Mouse (Mus musculus) adrenal gland, adult 2 months (tissue): ENCODE measurements around the gene Gm47995. TPM values are rescaled to one million over a fixed set of nuclear protein-coding genes. Genes with fewer than 3 reads are reported as not detected.
A peak's percentile ranks its signal among the peaks of the same experiment; 100 is the strongest.

Experiments
- DNase-seq: peaks from one replicate; pipeline ENCODE4 v3.0.0; 2021
- polyA plus RNA-seq: library from polyadenylated mRNA; depleted of rRNA; stranded (reverse); fragments of >200 nt; gene quantifications from 2 replicates; pipeline ENCODE4 v1.2.3, GENCODE M21; 2012; rRNA removed
- total RNA-seq, 2 experiments: library from RNA; stranded (reverse); gene quantifications; 2 replicates each; pipeline ENCODE4 v1.2.3; 2021

Gene Gm47995
- total and polyA plus RNA-seq, 3 experiments: not detected

DNA sequence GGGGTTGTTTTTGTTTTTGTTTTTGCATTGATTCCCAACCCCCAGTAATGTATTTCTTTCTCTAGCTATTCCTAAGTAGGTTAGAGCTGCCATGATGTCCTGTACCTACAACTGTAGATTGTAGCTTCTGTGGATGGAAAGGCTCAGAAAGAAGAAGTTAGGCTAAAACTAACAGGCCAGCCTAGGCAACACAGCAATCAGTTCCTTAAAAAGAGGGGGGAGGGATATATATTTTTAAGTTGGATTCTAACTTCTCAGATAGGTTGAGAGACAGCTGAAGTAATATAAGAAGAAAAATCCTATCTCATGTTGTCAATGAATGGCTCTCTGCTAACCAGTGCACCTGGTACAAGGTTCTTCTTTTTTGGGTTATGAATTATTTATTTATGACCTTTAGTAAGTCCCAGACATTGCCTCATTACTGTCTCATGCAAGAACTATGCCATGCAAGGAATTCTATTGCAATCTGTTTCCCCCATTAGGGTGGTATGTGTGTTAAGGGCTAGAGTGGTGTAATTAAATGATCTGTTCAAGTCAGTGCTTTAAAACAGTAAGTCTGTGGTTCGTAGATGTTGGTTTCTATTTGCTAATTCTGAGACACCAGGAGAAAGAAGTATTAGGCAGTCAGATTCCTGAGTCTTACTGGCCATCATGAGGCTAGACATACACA, 30.2 kb downstream of the Gm47995 start:
- DNase-seq: no peak

DNA sequence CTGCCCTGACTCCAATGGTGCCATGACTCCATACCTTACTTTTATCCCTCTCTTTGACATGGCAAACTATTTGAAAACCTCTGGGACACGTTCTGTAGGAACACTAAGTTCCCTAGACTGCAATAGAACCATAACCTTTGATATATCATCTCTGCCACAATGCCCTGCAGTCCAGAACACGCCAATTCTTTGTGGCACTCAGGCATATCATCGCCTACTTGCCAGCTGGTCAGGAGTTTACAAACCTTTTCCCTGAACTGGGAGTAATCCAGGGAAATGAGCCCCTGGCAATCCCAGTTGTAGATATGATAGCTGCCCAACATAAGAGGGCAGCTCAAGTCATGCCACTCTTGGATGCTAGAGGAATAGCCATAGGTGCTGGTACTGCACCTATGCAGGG, 34.1 kb downstream of the Gm47995 start:
- DNase-seq: no peak

DNA sequence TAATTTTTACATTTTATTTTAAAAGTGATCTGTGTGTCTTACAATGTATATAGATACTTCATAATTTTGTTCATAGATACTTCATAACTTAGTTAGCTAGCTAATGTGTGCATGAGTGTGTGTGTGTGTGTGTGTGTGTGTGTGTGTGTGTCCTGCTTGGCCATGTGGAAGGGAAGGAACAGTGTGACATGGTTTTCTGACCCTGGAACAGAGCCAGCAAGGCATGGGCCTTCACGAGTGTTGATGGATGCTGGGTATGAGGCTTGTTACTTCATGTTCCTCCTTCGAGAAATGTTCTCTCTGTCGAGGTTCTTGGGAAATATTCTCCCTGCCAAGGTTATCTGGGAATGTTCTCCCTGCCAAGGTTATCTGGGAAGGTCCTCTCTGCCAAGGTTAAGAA, 35.5 kb downstream of the Gm47995 start:
- DNase-seq: no peak

DNA sequence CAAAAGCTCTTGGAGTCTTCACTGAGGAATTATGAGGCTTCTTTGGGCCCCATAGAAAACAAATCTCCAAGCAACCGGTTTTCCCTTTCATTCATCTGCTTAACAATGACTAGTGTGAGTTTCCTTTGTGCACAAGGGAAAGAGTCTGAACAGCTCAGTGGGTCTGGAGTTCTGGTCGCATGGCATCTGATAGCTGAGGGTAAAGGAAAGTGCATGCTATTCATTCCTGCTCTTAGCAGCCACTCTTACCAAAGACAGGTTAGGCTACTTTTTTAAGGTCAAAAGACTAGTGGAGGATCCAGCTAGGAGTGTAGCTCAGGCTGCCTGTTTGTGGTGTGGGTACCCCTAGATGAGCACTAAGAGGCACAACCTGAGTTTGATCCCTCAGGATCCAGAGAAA, 37.3 kb downstream of the Gm47995 start:
- no peak for DNase-seq

DNA sequence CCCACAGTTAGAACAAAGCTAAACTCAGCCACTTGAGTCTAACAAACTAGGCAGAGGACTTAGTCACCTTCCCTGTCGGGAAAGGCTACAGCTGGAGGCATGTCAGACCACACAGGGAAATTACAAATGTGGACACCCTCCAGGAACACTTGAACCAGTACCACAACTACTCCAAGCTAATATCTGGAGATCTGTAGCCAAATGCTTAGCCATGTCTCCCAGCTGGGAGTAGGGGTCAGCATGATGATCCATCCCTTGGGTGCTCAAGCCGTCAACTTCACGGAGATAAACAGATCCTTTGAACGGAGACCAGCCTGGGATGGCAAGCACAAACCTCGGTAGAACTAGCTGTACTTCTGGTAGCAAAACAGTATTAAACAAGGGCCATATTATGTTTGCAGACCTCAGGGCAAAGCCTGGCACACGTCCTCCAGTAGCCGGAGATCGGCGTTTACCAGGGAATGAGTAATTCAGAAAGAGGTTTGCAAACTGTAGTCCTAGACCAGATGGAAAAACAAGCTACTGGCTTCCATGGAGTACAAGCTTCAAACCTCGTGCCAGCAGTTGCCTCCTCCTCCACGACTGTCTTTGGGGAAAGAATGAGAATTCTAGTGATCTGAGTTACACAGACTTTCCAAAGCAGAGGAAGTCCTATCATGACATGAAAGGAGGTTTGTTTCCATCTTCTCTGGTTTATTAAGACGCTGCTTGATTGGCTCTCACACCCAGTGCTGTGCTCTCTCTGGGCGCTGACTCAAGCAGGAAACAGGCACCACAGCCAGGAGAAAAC, 38.1 kb downstream of the Gm47995 start:
- DNase-seq: peak; percentile 18

DNA sequence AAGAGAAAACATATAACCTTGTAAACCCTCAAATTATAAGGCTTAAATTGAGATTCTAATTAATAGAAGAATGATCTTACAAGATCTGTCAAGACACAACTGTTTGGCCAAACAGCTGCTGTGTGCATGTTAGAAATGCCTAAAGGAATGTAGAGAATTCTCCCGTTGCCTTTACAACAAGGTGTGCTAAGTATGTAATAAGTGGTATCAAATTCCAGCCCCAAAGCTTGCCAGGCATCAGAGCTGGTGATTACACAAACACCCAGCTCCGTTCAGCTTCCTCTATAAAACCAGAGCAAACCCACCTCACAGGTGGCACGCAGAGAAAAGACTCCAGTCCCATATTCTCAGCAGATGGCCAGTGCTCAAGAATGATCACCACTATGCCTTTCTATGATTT, 39.5 kb downstream of the Gm47995 start:
- DNase-seq: no peak

DNA sequence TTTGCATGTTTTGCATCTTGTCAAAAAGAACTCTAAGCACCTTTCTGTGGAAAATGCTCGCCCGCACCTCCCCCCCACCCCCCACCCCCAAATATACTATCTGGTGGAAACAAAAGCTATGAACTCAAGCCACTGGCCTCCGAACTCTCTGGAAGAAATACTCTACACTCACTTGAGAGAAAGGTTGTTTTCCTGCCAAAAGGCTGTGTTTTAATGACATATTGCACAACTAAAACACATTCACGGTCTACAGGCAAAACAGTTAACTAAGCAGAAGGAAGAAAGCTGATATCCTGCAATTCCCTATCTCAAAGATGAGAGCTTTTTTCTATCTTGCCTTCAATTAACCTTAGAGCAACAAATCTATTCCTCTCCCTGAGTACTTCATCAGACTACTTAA, 45.1 kb downstream of the Gm47995 start:
- DNase-seq: no peak

DNA sequence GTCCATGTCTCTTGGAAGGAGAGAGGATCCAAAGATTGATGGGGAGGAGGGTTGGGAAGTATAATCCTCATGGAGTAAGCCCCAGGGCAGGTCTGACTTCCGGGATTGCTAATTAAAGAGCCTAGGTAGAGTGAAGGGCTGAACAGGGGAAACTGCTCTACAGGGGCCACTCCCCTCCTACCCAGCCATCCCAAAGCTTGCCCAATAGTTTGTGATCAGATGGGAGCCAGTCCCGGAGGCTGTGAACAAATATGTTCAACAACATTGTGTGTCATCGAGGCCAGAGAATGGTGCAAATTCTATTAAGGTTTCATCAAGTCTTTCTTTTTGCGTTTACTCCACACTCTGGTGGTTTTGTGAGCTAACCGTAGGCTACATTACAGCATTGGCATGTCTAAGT, 45.8 kb downstream of the Gm47995 start:
- DNase-seq: no peak

DNA sequence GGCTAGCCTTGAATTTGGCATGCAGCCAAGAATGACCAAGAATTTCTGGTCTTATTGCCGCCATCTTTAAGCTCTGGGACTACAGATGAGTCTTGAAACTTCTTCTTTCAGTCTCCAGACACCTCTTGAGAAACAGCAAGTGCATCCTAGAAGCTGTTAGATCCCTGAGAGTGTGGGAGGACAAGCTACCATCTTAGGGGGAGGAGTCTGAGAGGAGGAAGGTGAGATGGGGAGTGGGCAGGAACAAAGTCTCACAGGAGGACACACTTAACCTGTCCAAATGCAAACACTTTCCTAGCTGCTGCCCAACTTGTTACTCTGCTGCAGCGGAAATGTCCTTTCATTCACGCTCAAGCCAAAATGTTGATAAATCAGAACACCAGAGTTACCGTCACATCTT, 46.5 kb downstream of the Gm47995 start:
- no peak for DNase-seq

DNA sequence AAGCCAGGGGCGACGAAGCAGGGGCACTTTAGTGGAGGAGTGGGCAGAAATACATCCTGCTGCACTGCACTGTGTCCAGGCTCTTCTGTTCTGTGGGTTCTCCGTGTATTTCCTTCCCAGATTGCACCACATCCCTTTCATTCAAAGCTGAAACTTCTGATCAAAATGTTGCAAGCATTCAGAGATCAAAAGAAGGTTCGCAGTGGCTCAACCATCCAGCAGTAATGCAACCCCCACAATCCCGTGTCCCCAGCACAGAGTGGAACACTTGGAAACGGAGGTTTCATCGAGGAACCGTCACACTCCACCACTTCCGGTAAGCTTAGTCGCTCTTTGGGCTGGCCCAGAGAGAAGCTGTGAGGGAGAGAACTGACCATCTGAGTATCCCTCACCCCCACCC, 46.9 kb downstream of the Gm47995 start:
- no peak for DNase-seq

DNA sequence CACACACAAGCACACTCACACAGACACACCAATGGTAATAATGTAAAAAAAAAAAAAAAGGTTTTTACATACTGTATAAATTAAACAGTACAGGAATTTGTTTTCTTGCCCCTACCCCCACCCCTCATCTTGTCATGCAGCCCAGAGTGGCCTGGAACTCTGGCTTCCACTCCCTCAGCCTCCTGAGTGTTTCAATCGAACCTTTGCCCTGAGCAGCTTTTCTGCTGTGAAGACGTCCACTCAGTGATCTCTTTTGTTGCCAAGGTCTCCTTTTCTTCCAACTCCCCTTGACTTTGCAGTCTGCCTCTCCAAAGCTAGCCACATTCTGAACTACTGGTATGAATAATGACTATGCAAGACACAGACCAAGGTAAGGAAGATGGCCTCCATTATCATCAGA, 47.6 kb downstream of the Gm47995 start:
- no peak for DNase-seq

Other genes starting within 250 kb of the Gm47995 start
- gene Hmcn1, start 205.0 kb upstream of the Gm47995 start, total RNA-seq: 1 to 10 TPM in 1 of 2 experiments, under 1 TPM in 1; 0.84 to 3.2 TPM
- 0.16 and 0.21 TPM in 2 replicates for gene Hmcn1, start 205.0 kb upstream of the Gm47995 start, polyA plus RNA-seq
- gene Gm47985, start 15.9 kb upstream of the Gm47995 start, total RNA-seq: not detected
- not detected in 2 replicates for gene Gm47985, start 15.9 kb upstream of the Gm47995 start, polyA plus RNA-seq
- gene Gm8947, start 6.1 kb upstream of the Gm47995 start, total RNA-seq: not detected
- not detected in 2 replicates for gene Gm8947, start 6.1 kb upstream of the Gm47995 start, polyA plus RNA-seq
- gene 3110040M04Rik, start 5.7 kb downstream of the Gm47995 start, total RNA-seq: not detected
- gene 3110040M04Rik, start 5.7 kb downstream of the Gm47995 start, polyA plus RNA-seq: not detected in 2 replicates
- gene Gm47996, start 11.7 kb downstream of the Gm47995 start, total RNA-seq: not detected
- gene Gm47996, start 11.7 kb downstream of the Gm47995 start, polyA plus RNA-seq: not detected in 2 replicates
- gene Ivns1abp, start 146.0 kb downstream of the Gm47995 start, total RNA-seq: 100 to 1,000 TPM; 125 to 194 TPM
- gene Ivns1abp, start 146.0 kb downstream of the Gm47995 start, polyA plus RNA-seq: 20.5 and 31.1 TPM in 2 replicates
- 10 to 100 TPM; 18.6 to 33.2 TPM for gene Swt1, start 230.0 kb downstream of the Gm47995 start, total RNA-seq
- gene Swt1, start 230.0 kb downstream of the Gm47995 start, polyA plus RNA-seq: 1.6 and 3.1 TPM in 2 replicates
- 10 to 100 TPM; 24.8 to 35.1 TPM for gene Trmt1l, start 230.1 kb downstream of the Gm47995 start, total RNA-seq
- 18.2 and 20.5 TPM in 2 replicates for gene Trmt1l, start 230.1 kb downstream of the Gm47995 start, polyA plus RNA-seq